Mouse (Mus musculus) CH12.LX (cell line): Measurements from ENCODE around the gene Myo3b. TPM values are rescaled to one million over a fixed set of nuclear protein-coding genes. Genes with fewer than 3 reads are reported as not detected.

Experiments used
- DNase-seq: peaks from one replicate; pipeline ENCODE4 v3.0.0-alpha.2; 2013; ENCODE audit errors: extremely low read depth
- H3K27ac ChIP-seq: 2 replicates; pipeline ENCODE4 v1.5.1; 2012; ENCODE audit warnings: low read depth, mild to moderate bottlenecking, control low read depth, moderate library complexity; ENCODE audit not compliant: insufficient read depth
- H3K27me3 ChIP-seq: replicated peaks from 2 replicates; pipeline ENCODE3; 2012; ENCODE audit warnings: inconsistent platforms
- H3K36me3 ChIP-seq, 2 experiments: replicated peaks in 1 of 2; 2 replicates each; pipeline versions ENCODE3 to v1.6.1; 2012; ENCODE audit warnings: inconsistent platforms in 1 of 2, low read length in 1 of 2, mild to moderate bottlenecking in 1 of 2, mixed read lengths in 1 of 2, moderate library complexity in 1 of 2; ENCODE audit not compliant: control insufficient read depth in 1 of 2, insufficient read depth in 1 of 2
- H3K4me1 ChIP-seq, 2 experiments: 2 replicates each; pipeline ENCODE4 v1.6.1; 2012; ENCODE audit warnings: inconsistent platforms in 1 of 2, moderate library complexity in 1 of 2; ENCODE audit not compliant: insufficient read depth in 2 of 2, control insufficient read depth in 1 of 2
- H3K4me2 ChIP-seq: 2 replicates; pipeline ENCODE4 v1.6.1; 2012; ENCODE audit warnings: low read depth, mild to moderate bottlenecking, control low read depth; ENCODE audit not compliant: poor library complexity, insufficient read depth, severe bottlenecking
- H3K4me3 ChIP-seq, 3 experiments: fragments of 150-350 bp in 1 of 3; sonication (generic) in 1 of 3; replicated peaks in 1 of 3; 2 replicates each; pipeline versions ENCODE3 to v1.5.1; 2011 to 2012; ENCODE audit warnings: low read depth in 2 of 3, low read length in 2 of 3, mild to moderate bottlenecking in 2 of 3, moderate library complexity in 2 of 3, control low read depth in 1 of 3, improper control_type of control experiment in 1 of 3, inconsistent platforms in 1 of 3, mixed read lengths in 1 of 3; ENCODE audit not compliant: poor library complexity in 1 of 3
- H3K79me2 ChIP-seq: replicated peaks from 2 replicates; pipeline ENCODE4 v1.6.1; 2012; ENCODE audit warnings: mild to moderate bottlenecking, moderate library complexity; ENCODE audit not compliant: control insufficient read depth, poor library complexity, insufficient read depth, severe bottlenecking; ENCODE audit errors: extremely low read depth
- H3K9ac ChIP-seq: 2 replicates; pipeline ENCODE4 v1.6.1; 2012; ENCODE audit warnings: low read depth, mild to moderate bottlenecking, control low read depth, moderate library complexity; ENCODE audit not compliant: insufficient read depth
- H3K9me3 ChIP-seq: replicated peaks from 2 replicates; pipeline ENCODE3; 2012; ENCODE audit warnings: low read length, inconsistent platforms, mixed read lengths
- CHD1 ChIP-seq: IDR thresholded peaks from 2 replicates; pipeline ENCODE4 v1.6.1; 2012; ENCODE audit warnings: low read depth, low read length, improper control_type of control experiment, inconsistent platforms
- JUND ChIP-seq: conservative IDR thresholded peaks from 2 replicates; pipeline ENCODE4 v1.6.1; 2011; ENCODE audit warnings: low read depth, low read length, improper control_type of control experiment
- MAFK ChIP-seq: IDR thresholded peaks from 2 replicates; pipeline ENCODE4 v1.6.1; 2011; ENCODE audit warnings: low read length, improper control_type of control experiment; ENCODE audit not compliant: insufficient replicate concordance
- MAX ChIP-seq: IDR thresholded peaks from 2 replicates; pipeline ENCODE4 v1.6.1; 2011; ENCODE audit warnings: low read length, improper control_type of control experiment
- MAZ ChIP-seq: IDR thresholded peaks from 2 replicates; pipeline ENCODE4 v1.6.1; 2012; ENCODE audit warnings: low read depth, mild to moderate bottlenecking, inconsistent platforms, low read length, improper control_type of control experiment, moderate library complexity
- MEF2A ChIP-seq: IDR thresholded peaks from 2 replicates; pipeline ENCODE4 v1.6.1; 2014; ENCODE audit warnings: low read depth, mild to moderate bottlenecking, inconsistent platforms, low read length, improper control_type of control experiment, borderline replicate concordance
- POLR2AphosphoS2 ChIP-seq: IDR thresholded peaks from 2 replicates; pipeline ENCODE4 v1.6.1; 2011; ENCODE audit warnings: low read depth, low read length, improper control_type of control experiment
- RAD21 ChIP-seq: IDR thresholded peaks from 2 replicates; pipeline ENCODE4 v1.6.1; 2011; ENCODE audit warnings: low read depth, mild to moderate bottlenecking, low read length, improper control_type of control experiment, moderate library complexity
- SIN3A ChIP-seq: IDR thresholded peaks from 2 replicates; pipeline ENCODE4 v1.6.1; 2012; ENCODE audit warnings: low read length, improper control_type of control experiment, inconsistent platforms
- SMC3 ChIP-seq: IDR thresholded peaks from 2 replicates; pipeline ENCODE4 v1.6.1; 2011; ENCODE audit warnings: low read depth, low read length, improper control_type of control experiment
- TBP ChIP-seq: conservative IDR thresholded peaks from 2 replicates; pipeline ENCODE4 v1.6.1; 2011; ENCODE audit warnings: low read depth, low read length, improper control_type of control experiment
- TCF12 ChIP-seq: IDR thresholded peaks from 2 replicates; pipeline ENCODE4 v1.6.1; 2014; ENCODE audit warnings: low read depth, mild to moderate bottlenecking, inconsistent platforms, low read length, improper control_type of control experiment
- USF1 ChIP-seq: IDR thresholded peaks from 2 replicates; pipeline ENCODE4 v1.6.1; 2014; ENCODE audit warnings: low read depth, mild to moderate bottlenecking, inconsistent platforms, low read length, improper control_type of control experiment
- USF2 ChIP-seq: conservative IDR thresholded peaks from 2 replicates; pipeline ENCODE4 v1.6.1; 2011; ENCODE audit warnings: low read depth, low read length, improper control_type of control experiment
- ZC3H11A ChIP-seq: IDR thresholded peaks from 2 replicates; pipeline ENCODE4 v1.6.1; 2012; ENCODE audit warnings: low read depth, mild to moderate bottlenecking, inconsistent platforms, low read length, improper control_type of control experiment
- ZMIZ1 ChIP-seq: IDR thresholded peaks from 2 replicates; pipeline ENCODE4 v1.6.1; 2012; ENCODE audit warnings: low read depth, mild to moderate bottlenecking, inconsistent platforms, low read length, improper control_type of control experiment
- ZNF384 ChIP-seq: IDR thresholded peaks from 2 replicates; pipeline ENCODE4 v1.6.1; 2012; ENCODE audit warnings: low read depth, low read length, improper control_type of control experiment, inconsistent platforms
- dilution Hi-C: fragments of 300-500 bp; cut with MboI; formaldehyde crosslinking; loops from 2 replicates; pipeline ENCODE4 v1.14.3; 2020; ENCODE audit warnings: low sequenced_read_pairs; ENCODE audit not compliant: extremely low pct_unique_long_range_greater_than_20kb, extremely low pct_ligation_motif_present
- in situ Hi-C: fragments of 300-500 bp; cut with MboI; formaldehyde crosslinking; loops from 3 replicates; pipeline ENCODE4 v1.14.3; 2019; ENCODE audit warnings: low sequenced_read_pairs, low pct_ligation_motif_present, low pct_unique_long_range_greater_than_20kb, mixed read lengths
- polyA plus RNA-seq: library from polyadenylated mRNA; unstranded; fragments of >175 nt; gene quantifications from 2 replicates; pipeline ENCODE4 v1.2.1, GENCODE M21; 2012; ENCODE audit warnings: low read depth; ENCODE audit not compliant: insufficient read length
- total RNA-seq, 2 experiments: library from RNA; depleted of rRNA; stranded (reverse); fragments of 300-350 nt in 1 of 2; fragments of >200 nt in 1 of 2; gene quantifications; 2 replicates each; pipeline ENCODE4 v1.2.3; 2012 to 2014

Myo3b gene
- total and polyA plus RNA-seq, 3 experiments = 0.63 to 0.76 (median 0.64) TPM

DNA sequence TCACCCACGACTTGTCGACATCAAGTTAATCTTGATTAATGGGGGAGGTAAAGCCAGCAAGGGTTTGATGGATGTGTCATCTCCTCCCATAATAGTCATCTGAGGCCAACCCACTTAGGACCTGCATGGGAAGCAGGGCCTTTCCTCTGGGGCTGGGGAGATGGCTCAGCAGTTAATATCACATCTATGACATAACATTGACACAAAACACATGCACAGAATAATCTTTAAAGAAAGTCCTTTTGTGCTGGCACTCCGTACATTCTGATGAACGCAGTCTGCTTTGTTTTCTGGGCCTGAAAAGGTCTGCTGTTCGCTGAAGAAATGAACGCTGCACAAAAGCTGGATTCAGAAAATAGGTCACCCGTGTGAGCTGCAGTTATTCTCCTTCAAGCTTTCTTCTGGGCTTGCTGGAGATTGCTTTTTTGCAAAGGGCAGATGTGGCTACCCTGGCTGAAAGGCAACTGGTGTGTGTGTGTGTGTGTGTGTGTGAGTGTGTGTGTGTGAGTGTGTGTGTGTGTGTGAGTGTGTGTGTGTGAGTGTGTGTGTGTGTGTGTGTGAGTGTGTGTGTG lies 26.9 kb downstream of the Myo3b start:
- in situ Hi-C loops (no loop called here), dilution Hi-C loops (no loop called here)
- Histone ChIP-seq H3K36me3 (no peaks in the 10 kb centered on the region), H3K9ac (no peak overlapping the region), H3K79me2 (no peaks in the 10 kb centered on the region), H3K9me3 (no peaks in the 10 kb centered on the region), H3K4me2 (no peak overlapping the region), H3K27ac (no peak overlapping the region), H3K4me1 (peaks cover 2 to 9% of the 10 kb centered on the region in 2 experiments; a peak in 3 of 4 replicates), H3K4me3 (no peak overlapping the region), H3K27me3 (peaks cover 2% of the 10 kb centered on the region)
- DNase-seq = no peak
- TF ChIP-seq CHD1 (no peak), ZC3H11A (no peak), MEF2A (no peak), USF2 (no peak), MAZ (no peak), SIN3A (no peak), RAD21 (no peak), TBP (no peak)

DNA sequence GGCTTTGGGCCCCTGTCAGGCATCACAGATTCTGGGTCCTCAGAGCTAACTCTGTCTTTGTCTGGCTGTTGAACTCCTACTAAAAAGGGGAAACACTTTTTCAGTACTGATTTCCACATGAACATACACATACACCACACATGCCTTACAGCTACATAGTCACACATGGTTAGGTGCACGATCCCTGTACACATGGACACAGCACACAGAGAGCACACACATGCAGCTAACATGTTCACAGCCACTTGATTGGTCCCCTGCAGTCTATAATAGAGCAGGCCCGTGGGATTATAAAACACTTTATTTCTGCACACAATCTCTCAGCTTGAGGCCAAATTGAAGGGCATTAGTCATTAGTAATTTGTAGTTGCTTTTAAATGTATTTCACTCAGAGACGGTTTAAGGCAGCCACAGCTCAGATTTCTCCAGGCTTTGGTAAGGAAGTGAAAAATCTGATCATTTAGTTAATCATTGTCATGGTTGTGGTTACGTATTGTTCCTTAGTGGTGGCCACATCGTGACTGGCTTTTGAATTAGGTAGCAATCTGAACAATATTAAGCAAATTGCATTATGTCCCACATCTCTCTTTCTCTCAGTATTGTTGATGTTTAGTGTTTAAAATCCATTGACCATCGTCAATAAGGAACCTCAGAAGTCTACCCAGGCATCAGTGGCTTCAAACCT lies 27.6 kb downstream of the Myo3b start:
- Histone ChIP-seq H3K36me3 (no peaks in the 10 kb centered on the region), H3K9ac (no peak overlapping the region), H3K4me2 (no peak overlapping the region), H3K79me2 (no peaks in the 10 kb centered on the region), H3K4me1 (peaks cover 2 to 9% of the 10 kb centered on the region in 2 experiments; a peak in 3 of 4 replicates), H3K27ac (no peak overlapping the region), H3K27me3 (peaks cover 2% of the 10 kb centered on the region), H3K9me3 (no peaks in the 10 kb centered on the region), H3K4me3 (no peak overlapping the region)
- TF ChIP-seq ZMIZ1 = no peak
- TF ChIP-seq JUND = no peak
- TF ChIP-seq SMC3 = no peak
- TF ChIP-seq TCF12 = no peak
- TF ChIP-seq MAX = no peak
- TF ChIP-seq USF1 = no peak
- TF ChIP-seq MAFK = no peak
- TF ChIP-seq ZNF384 = no peak
- TF ChIP-seq POLR2AphosphoS2 = no peak
- no peak for TF ChIP-seq SIN3A
- no peak for DNase-seq
- dilution Hi-C loops (no loop called here), in situ Hi-C loops (no loop called here)
